Mouse (Mus musculus): Measurements from ENCODE around the gene Gfi1b.

The Gfi1b gene

GRCm38 (mm10) chr2:28621664-28622171, at the start of gene Gfi1b:
Gfi1b (minus strand) TSS chr2:28621982.
- DNase-seq (ENCODE audit: low spot score): no peak

- DNase-seq (ENCODE audit: low spot score): no peak
Observed at GRCm38 (mm10) chr2:28671438-28671837, 49.7 kb upstream of the Gfi1b start.

- DNase-seq (ENCODE audit: low spot score): no peak
Observed at GRCm38 (mm10) chr2:28665818-28666217, 44.0 kb upstream of the Gfi1b start.

DNA sequence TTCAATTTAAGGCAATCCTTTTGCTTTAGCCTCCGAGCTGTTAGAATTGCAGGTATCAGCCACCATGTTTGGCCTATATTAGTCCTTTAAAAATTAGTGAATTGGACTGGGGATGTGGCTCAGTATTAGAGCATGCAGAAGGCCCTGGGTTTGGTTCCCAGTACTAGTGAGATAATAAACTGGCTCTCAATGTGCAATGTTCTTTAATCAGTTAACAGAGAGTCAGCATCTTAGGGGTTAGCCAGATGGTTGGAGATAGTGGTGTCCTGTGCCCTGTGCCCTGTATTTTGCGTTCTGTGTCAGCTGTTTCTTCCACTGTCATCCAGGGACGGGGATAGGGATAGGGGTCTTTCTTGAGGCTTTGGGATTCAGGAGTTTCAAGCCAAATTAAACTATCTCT, 41.1 kb upstream of the Gfi1b start:
- DNase-seq (ENCODE audit: low spot score): no peak

DNA sequence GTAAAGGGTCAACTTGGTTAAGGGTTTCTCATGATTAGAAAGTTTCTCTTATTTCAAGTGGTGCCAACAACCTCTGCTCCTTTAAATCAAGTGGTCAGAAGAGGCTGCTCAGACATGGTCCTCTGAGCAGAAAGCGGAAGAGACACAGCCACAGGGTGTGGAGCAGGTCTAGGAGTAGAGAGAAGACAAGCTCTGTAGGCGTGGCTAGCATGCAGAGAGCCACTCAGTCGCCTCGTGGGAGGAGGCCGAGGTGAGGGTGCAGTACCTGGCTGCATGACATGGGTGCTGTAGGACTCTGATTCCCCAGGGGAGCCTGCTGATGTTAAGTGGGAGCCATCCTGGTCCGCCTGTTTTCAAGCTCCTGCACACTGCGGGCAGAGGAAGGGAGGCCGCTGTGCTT, 34.4 kb upstream of the Gfi1b start:
- DNase-seq (ENCODE audit: low spot score): no peak

- no peak for DNase-seq (ENCODE audit: low spot score)
Observed at GRCm38 (mm10) chr2:28654295-28654694, 32.5 kb upstream of the Gfi1b start.

- DNase-seq (ENCODE audit: low spot score): no peak
Observed at GRCm38 (mm10) chr2:28653351-28653750, 31.6 kb upstream of the Gfi1b start.

DNA sequence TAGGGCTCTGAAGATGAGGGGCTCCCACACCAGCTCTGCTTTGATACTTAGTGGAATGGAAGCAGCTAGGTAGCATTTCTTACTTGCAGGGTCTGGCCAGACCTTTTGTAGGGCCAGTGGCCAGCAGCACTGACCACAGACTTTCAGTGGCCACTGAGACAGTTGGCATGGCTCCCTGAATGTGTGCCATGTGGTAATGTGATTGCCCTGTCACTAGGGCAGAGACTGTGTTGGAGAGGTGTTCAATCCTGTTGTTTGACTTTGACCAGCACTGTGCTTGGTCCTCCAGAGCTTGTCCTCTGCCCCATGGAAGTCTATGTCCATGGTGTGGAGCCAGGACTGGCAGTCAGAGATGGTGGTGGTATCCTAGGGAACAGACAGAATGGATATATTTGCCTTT, 28.7 kb upstream of the Gfi1b start:
- no peak for DNase-seq (ENCODE audit: low spot score)

GRCm38 (mm10) chr2:28643081-28643480, 21.3 kb upstream of the Gfi1b start:
- DNase-seq (ENCODE audit: low spot score): no peak

- DNase-seq (ENCODE audit: low spot score): peak; percentile 18
Observed at GRCm38 (mm10) chr2:28641435-28641941, 19.7 kb upstream of the Gfi1b start.

GRCm38 (mm10) chr2:28640461-28641424, 19.0 kb upstream of the Gfi1b start, which contains the start of gene Tsc1:
Tsc1 (plus strand) TSS chr2:28641228.
- peak; percentile 86 for DNase-seq (ENCODE audit: low spot score)

- DNase-seq (ENCODE audit: low spot score): no peak
Observed at GRCm38 (mm10) chr2:28639794-28640193, 18.0 kb upstream of the Gfi1b start.

- DNase-seq (ENCODE audit: low spot score): no peak
Observed at GRCm38 (mm10) chr2:28638886-28639285, 17.1 kb upstream of the Gfi1b start.

GRCm38 (mm10) chr2:28638352-28638751, 16.6 kb upstream of the Gfi1b start:
- DNase-seq (ENCODE audit: low spot score): no peak

GRCm38 (mm10) chr2:28637106-28637845, 15.5 kb upstream of the Gfi1b start:
- no peak for DNase-seq (ENCODE audit: low spot score)

DNA sequence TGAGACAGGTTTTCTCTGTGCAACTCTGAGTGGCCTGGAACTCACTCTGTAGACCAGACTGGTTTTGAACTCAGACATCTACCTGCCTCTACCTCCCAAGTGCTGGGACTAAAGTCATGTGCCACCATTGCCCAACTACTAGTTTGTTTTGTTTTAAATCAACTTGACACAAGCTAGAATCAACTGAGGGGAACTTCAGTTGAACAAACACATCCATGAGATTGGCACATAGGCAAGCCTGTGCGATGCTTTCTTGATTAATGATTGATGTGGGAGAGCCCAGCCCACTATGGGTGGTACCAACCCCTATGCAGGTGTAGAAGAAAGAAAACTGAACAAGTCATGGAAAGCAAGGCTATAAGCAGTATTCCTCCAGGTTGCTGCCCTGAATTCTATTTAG, 13.4 kb upstream of the Gfi1b start:
- no peak for DNase-seq (ENCODE audit: low spot score)

DNA sequence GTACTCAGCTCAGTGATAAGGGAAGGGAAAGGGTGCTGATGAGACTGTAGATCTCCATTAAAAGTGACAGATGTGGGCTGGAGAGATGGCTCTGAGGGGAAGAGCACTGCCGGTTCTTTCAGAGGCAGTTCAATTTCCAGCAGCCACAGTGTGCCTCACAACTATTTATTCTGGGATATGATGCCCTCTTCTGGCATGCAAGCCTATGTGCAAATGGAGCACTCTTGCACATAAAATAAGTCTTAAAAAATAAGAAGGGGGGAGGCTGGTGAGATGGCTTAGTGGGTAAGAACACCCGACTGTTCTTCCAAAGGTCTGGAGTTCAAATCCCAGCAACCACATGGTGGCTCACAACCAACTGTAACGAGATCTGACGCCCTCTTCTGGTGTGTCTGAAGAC, 11.4 kb upstream of the Gfi1b start:
- DNase-seq (ENCODE audit: low spot score): no peak

DNA sequence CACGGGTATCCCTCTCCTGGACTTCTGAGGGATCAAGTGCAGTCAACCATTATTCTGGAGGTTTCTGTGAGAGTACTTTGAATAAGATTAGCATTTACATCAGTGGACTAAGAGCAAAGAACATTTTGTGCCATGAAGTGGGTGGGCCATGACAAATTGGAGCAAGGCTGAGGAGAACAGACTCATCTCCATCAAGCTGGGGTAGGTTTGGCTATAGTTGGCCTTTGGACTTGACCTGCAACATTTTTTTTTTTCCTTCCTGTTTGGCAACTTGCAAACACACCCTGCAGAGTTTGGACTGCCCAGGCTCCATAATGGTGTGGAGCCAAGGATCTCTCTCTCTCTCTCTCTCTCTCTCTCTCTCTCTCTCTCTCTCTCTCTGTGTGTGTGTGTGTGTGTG, 10.8 kb upstream of the Gfi1b start:
- DNase-seq (ENCODE audit: low spot score): no peak

DNA sequence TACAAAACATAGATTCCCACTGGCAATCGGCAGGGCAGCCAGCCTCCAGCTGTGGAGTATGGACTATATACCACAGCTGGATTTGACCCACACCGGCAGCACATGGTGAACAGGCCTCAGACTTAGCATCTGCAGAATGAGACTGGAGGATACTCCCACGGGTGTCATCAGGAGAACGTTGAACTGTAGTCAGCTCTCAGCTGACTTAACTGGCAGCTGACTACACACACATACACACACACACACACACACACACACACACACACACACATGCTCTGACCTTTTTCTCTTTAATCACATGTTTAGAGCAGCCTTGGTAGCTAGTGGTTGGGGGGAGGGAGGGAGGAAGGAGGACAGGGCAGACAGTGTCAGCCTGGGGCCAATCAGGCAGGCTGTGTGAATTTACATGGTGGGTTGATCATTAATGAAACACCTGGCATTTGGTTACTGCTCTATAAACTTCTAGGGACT, 8.2 kb upstream of the Gfi1b start:
- DNase-seq (ENCODE audit: low spot score): no peak

- no peak for DNase-seq (ENCODE audit: low spot score)
Observed at GRCm38 (mm10) chr2:28628053-28628452, 6.3 kb upstream of the Gfi1b start.

- no peak for DNase-seq (ENCODE audit: low spot score)
Observed at GRCm38 (mm10) chr2:28626038-28626437, 4.3 kb upstream of the Gfi1b start.

GRCm38 (mm10) chr2:28624870-28625269, 3.1 kb upstream of the Gfi1b start:
- no peak for DNase-seq (ENCODE audit: low spot score)

Measured in ovary, postnatal 14 days (tissue).